Mouse (Mus musculus) heart, embryonic 14.5 days (tissue): ENCODE data around the gene Gm5475. TPM values are rescaled to one million over a fixed set of nuclear protein-coding genes. Genes with fewer than 3 reads are reported as not detected.
A peak's percentile ranks its signal among the peaks of the same experiment; 100 is the strongest.

Source experiments
- ATAC-seq: fragments of 200-750 bp; cut with Nextera tagmentation; 2 replicates; pipeline ENCODE4 v1.8.0; 2017; ENCODE audit warnings: low read depth, moderate TSS enrichment; ENCODE audit not compliant: insufficient number of reproducible peaks, insufficient read depth, low FRiP score
- H3K27ac ChIP-seq, 2 experiments: fragments of 200-500 bp in 1 of 2; fragments of 300-500 bp in 1 of 2; sonication (generic) in 1 of 2; replicated peaks in 1 of 2; 2 replicates each; pipeline ENCODE4 v1.5.1; 2012 to 2014; ENCODE audit warnings: low read depth in 2 of 2, low read length in 2 of 2, control low read depth in 1 of 2, mild to moderate bottlenecking in 1 of 2, mixed read lengths in 1 of 2; ENCODE audit not compliant: control insufficient read depth in 1 of 2, insufficient read depth in 1 of 2
- H3K27me3 ChIP-seq: fragments of 300-500 bp; sonication (generic); 2 replicates; pipeline ENCODE4 v1.6.1; 2014; ENCODE audit warnings: mild to moderate bottlenecking, low read length, control low read depth; ENCODE audit not compliant: control insufficient read depth, insufficient read depth
- H3K36me3 ChIP-seq: fragments of 300-500 bp; sonication (generic); 2 replicates; pipeline ENCODE4 v1.6.1; 2014; ENCODE audit warnings: mild to moderate bottlenecking, control low read depth, low read length, mixed read lengths; ENCODE audit not compliant: control insufficient read depth, insufficient read depth
- H3K4me1 ChIP-seq, 2 experiments: fragments of 200-500 bp in 1 of 2; fragments of 300-500 bp in 1 of 2; sonication (generic) in 1 of 2; 2 replicates each; pipeline ENCODE4 v1.6.1; 2012 to 2014; ENCODE audit warnings: low read length in 2 of 2, control low read depth in 1 of 2, mixed read lengths in 1 of 2; ENCODE audit not compliant: control insufficient read depth in 2 of 2, insufficient read depth in 2 of 2
- H3K4me2 ChIP-seq: fragments of 300-500 bp; sonication (generic); 2 replicates; pipeline ENCODE4 v1.6.1; 2014; ENCODE audit warnings: mild to moderate bottlenecking, low read length
- H3K4me3 ChIP-seq, 2 experiments: fragments of 200-500 bp in 1 of 2; fragments of 300-500 bp in 1 of 2; sonication (generic) in 1 of 2; 2 replicates each; pipeline ENCODE4 v1.5.1; 2012 to 2014; ENCODE audit warnings: low read length in 2 of 2, mild to moderate bottlenecking in 2 of 2, control low read depth in 1 of 2, low read depth in 1 of 2, moderate library complexity in 1 of 2; ENCODE audit not compliant: control insufficient read depth in 1 of 2, insufficient read depth in 1 of 2
- H3K9ac ChIP-seq: fragments of 300-500 bp; sonication (generic); 2 replicates; pipeline ENCODE4 v1.6.1; 2014; ENCODE audit warnings: mild to moderate bottlenecking, low read length
- H3K9me3 ChIP-seq: fragments of 300-500 bp; sonication (generic); 2 replicates; pipeline ENCODE4 v1.6.1; 2016; ENCODE audit warnings: low read length, control low read depth; ENCODE audit not compliant: control insufficient read depth
- whole genome bisulfite sequencing: fragments of 180-500 bp; shearing (Covaris S2); extraction: QIAGEN DNeasy Blood & Tissue Kit; methylation state at CpG from one replicate; pipeline ENCODE4 v1.1.7; 2014; 5-methylcytosine and 5-hydroxymethylcytosine counted together
- polyA plus RNA-seq: library from polyadenylated mRNA; unstranded; fragments of >200 nt; fragmentation: Nextera tagmentation; extraction: Ambion mirVana; gene quantifications from 2 replicates; pipeline ENCODE4 v1.2.1, GENCODE M21; 2014

Gm5475 gene
- polyA plus RNA-seq, 1 experiment from 2014 or later = not detected

DNA sequence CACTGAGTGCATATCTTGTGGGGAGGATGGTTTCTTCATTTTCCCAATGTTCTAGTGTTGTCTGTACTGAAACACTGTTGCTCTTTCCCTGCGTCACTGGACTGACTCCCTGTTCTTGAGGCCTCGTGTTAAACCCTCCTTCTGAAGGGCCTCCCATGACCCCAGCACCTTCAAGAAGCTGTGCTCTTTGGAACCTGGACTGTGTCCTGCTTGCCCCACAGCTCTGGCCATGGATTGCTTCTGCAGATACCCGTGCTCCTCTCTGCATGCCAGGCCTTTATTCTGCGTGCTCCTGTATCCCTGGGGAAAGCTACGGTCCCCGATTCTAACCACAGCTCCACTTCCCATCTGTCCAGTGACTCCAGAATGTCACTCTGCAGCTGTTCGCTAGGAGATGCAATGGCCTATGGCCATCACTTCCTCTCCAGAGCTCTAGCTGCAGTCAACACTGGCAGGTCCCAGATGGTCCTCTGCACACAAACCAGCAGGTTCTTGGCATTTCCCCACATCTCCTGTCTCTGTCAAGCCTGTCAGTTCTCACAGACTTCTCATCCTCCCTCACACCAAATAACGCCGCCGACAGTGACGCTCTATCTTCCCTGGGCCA is 8.1 kb downstream of the Gm5475 start:
- Histone ChIP-seq H3K9me3 (no peaks in the 10 kb centered on the region), H3K4me2 (no peak overlapping the region), H3K27ac (no peak overlapping the region), H3K4me3 (no peak overlapping the region), H3K9ac (no peak overlapping the region), H3K4me1 (peaks cover 2 to 3% of the 10 kb centered on the region in 2 experiments; a peak in 2 of 4 replicates), H3K36me3 (no peaks in the 10 kb centered on the region), H3K27me3 (peaks cover 11% of the 10 kb centered on the region; the same call in 1 of the 2 replicates)
- WGBS = 72% methylated on average over 11 of the region's 11 CpGs
- ATAC-seq = no peak

DNA sequence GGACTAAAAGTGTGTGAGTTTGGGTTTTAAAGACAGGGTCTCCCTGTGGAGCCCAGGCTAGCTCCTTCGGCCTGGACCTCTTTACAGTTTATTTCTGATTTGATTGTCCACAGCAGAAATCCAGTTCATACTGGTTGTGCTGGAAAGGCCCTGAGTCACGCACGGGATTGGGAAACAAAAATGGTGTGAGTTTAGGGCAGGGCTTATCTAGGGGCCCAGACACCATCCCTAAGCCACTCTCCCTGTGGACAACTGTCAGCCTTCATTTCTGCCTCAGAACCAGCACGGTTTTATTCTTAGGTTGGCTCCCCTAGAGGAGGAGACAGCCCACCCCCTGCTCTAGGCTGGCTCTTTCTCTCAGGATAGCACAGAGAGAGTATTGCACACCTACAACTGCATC is 11.3 kb downstream of the Gm5475 start:
- Histone ChIP-seq H3K4me1 (peaks cover 4 to 7% of the 10 kb centered on the region in 2 experiments), H3K9ac (no peak overlapping the region), H3K27me3 (no peaks in the 10 kb centered on the region), H3K9me3 (no peaks in the 10 kb centered on the region), H3K27ac (no peak overlapping the region), H3K4me2 (no peak overlapping the region), H3K4me3 (no peak overlapping the region), H3K36me3 (no peaks in the 10 kb centered on the region)
- WGBS = 57% methylated on average over 4 of the region's 4 CpGs
- ATAC-seq = no peak

DNA sequence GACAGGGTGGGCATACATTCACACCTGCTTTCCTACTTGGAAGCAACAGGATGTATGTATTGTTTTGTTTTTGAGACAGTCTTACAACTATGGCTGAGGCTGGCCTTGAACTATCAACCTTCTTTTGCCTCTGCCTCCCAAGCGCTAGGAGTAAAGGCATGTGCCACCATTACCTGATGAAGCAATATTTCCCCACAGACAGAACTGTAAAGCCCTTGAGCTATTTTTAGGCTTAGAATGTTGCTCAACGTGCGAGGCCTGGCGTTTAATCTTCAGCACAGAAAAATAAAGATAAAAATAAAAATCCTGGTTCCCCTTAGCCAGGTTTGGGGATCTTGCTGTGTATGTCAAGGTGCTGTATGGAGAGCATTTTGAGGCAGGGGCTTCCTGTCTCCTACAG is 14.2 kb downstream of the Gm5475 start:
- no peak overlapping the region for H3K4me3 ChIP-seq
- no peak overlapping the region for H3K27ac ChIP-seq
- H3K27me3 ChIP-seq = no peaks in the 10 kb centered on the region
- WGBS = 34% methylated on average over 4 of the region's 4 CpGs
- ATAC-seq = no peak
- H3K9ac ChIP-seq = no peak overlapping the region
- H3K4me1 ChIP-seq = peaks cover 2 to 3% of the 10 kb centered on the region in 2 experiments; a peak in 2 of 4 replicates
- H3K4me2 ChIP-seq = no peak overlapping the region
- H3K36me3 ChIP-seq = no peaks in the 10 kb centered on the region
- H3K9me3 ChIP-seq = no peaks in the 10 kb centered on the region

DNA sequence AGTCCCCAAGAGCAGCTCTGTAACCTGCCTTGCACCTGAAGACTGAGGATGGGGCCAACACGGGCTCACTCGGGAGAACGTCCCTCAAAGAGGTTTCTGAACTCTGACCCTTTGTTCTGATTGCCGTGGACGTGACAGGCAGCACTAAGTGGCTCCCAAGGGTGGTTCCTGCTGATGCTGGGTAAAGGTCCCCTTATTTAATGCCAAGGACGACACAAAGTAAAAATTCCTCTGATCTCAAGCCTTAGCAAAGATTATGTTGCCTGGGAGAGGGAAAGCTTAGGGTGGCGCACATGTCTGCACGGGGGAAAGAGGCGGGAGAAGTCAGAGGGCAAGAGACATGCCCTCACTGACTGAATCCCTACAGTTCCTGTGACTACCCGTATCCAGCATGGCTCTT is 14.6 kb downstream of the Gm5475 start:
- no peak overlapping the region for H3K27ac ChIP-seq

DNA sequence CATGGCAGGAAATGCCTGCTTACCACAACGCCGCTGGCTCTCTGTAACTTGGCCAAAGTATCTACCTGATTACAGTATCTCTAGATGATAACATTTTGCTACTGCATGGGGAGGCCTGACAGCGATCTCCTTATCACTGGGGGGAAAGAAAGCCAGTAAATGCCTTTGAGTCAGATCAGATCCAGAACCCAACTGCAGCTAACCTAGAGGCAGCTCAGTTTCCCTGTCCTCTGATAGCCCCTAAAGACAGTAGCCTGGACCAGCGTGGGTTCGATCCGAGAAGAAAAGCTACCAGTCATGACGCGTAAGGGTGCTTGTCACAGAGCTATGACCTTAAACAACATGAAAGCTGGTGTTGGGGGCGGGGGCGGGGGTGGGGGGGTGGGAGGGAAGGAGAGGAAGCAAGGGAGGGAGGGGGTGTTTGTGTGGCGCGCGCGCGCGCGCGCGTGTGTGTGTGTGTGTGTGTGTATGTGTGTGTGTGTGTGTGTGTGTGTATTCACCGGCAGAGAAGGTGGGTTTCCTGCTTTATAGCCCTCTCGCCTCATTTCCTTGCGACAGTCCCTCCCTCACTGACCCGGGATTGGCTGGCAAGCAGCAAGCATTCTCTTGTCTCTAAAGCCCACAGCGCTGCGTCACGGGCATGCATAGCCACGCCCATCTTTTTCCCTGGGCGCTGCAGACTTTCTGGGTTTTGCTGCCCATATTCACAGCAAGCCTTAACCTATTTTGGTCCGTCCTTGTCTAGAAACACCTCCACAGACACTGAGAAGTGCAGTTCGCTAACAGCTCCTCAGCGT is 21.4 kb downstream of the Gm5475 start:
- peak overlapping the region; percentile 44 to 58 for H3K4me3 ChIP-seq
- H3K9ac ChIP-seq = peak overlapping the region; percentile 79
- peaks cover 3 to 11% of the 10 kb centered on the region in 2 experiments; a peak in 3 of 4 replicates for H3K4me1 ChIP-seq
- no peaks in the 10 kb centered on the region for H3K27me3 ChIP-seq
- peak overlapping the region; percentile 86 for H3K4me2 ChIP-seq
- H3K36me3 ChIP-seq = no peaks in the 10 kb centered on the region
- H3K27ac ChIP-seq = peak overlapping the region; percentile 90 to 91
- ATAC-seq = peak; percentile 95
- under 1% methylated on average over 20 of the region's 31 CpGs for WGBS
- no peaks in the 10 kb centered on the region for H3K9me3 ChIP-seq

More for the DNA sequence above, 14.6 kb downstream of the Gm5475 start:
- WGBS = 63% methylated on average over 10 of the region's 10 CpGs
- ATAC-seq = no peak
- peaks cover 2 to 3% of the 10 kb centered on the region in 2 experiments; a peak in 2 of 4 replicates for H3K4me1 ChIP-seq
- H3K4me3 ChIP-seq = no peak overlapping the region
- H3K9me3 ChIP-seq = no peaks in the 10 kb centered on the region
- H3K27me3 ChIP-seq = no peaks in the 10 kb centered on the region
- H3K9ac ChIP-seq = no peak overlapping the region
- no peak overlapping the region for H3K4me2 ChIP-seq
- H3K36me3 ChIP-seq = no peaks in the 10 kb centered on the region

DNA sequence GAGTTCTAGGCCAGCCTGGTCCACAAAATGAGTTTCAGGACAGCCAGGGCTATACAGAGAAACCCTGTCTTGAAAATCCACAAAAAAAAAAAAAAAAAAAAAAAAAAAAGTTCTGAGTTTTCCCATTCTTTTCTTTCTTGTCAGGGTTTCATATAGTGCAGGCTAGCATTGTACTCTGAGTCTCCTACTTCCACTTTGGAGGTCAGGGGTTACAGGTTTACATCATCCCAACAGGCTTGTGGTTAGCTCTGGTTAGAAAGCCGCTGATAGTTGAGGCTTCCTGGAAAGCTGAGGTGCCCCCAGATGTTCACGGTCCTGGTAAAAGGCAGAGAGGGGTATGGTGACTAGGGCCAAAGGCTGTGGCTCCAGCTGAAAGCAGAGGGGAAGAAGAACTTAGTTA is 24.9 kb downstream of the Gm5475 start:
- Histone ChIP-seq H3K4me2 (no peak overlapping the region), H3K36me3 (no peaks in the 10 kb centered on the region), H3K27ac (no peak overlapping the region), H3K9me3 (no peaks in the 10 kb centered on the region), H3K4me1 (peaks cover 3 to 11% of the 10 kb centered on the region in 2 experiments; a peak in 3 of 4 replicates), H3K4me3 (no peak overlapping the region), H3K9ac (no peak overlapping the region), H3K27me3 (no peaks in the 10 kb centered on the region)
- no peak for ATAC-seq
- 77% methylated on average over 2 of the region's 2 CpGs for WGBS

DNA sequence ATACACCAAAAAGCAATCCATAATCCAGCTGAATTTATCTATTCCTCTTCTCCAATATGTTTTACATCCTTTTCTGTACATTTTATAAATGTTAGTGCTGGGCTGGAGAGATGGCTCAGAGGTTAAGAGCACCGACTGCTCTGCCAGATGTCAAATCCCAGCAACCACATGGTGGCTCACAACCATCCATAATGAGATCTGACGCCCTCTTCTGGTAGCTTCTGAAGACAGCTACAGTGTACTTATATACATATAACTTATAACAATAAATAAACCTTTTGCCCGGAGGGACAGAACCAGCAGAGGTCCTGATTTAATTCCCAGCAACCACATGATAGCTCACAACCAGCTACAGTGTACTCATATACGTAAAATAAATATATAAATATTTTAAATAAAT is 26.6 kb downstream of the Gm5475 start:
- WGBS = 74% methylated on average over 4 of the region's 4 CpGs
- Histone ChIP-seq H3K4me3 (no peak overlapping the region), H3K4me2 (no peak overlapping the region), H3K36me3 (no peaks in the 10 kb centered on the region), H3K9me3 (no peaks in the 10 kb centered on the region), H3K27me3 (no peaks in the 10 kb centered on the region), H3K27ac (no peak overlapping the region), H3K4me1 (peaks cover 3 to 8% of the 10 kb centered on the region in 2 experiments; a peak in 2 of 4 replicates), H3K9ac (no peak overlapping the region)
- ATAC-seq = no peak
